Mouse (Mus musculus) CH12F3 (cell line): ENCODE measurements around the gene Nrd1.

ENCODE experiments used
- in situ Hi-C: fragments of 300-500 bp; cut with MboI; formaldehyde crosslinking; loops from 2 replicates; pipeline ENCODE4 v1.14.3; 2020; ENCODE audit warnings: low sequenced_read_pairs

The Nrd1 gene

DNA sequence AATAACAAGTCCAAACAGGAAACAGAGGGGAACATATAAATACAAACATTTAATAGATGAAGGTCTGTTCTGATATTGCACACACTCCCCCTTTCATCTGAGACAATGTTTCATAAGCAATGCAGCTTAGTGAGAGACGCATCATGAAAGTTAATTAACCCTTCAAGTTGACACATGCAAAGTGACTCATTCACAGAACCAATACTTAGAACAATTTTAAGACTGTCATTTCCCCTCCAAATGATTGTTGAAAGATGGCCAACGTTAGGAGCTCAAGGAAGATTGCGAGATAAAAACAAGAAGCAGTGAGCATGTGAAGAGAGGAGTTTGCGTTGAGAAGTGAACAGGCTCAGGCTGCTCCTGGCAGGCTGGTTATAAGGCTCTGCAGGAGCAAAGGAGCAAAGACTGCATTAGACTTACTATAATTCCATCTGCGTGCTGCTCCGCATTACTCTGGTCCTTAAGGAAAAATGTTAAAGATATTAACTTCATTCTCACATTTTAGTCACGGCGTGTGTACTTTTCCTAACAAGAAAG, 90.9 kb downstream of the Nrd1 start:
- in situ Hi-C loops = no loop called here

DNA sequence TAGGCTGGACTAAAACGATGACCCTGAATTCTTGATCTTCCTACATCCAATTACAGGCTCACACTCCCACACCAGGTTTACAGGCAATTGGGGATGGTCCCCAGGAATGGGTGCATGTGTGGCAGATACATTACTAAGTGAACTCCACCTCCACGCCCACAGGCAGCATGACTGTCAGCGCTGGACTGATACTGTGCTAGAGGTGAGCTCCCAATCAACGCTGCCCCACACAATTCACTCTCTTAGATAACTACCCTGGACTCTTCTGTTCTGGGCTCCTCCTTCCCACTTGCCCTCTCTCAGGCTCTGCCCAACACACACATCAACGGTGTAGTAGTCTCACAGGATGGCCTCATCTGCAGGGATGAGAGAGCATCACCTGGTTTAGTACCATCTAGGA, 91.9 kb downstream of the Nrd1 start:
- in situ Hi-C loops = no loop called here

DNA sequence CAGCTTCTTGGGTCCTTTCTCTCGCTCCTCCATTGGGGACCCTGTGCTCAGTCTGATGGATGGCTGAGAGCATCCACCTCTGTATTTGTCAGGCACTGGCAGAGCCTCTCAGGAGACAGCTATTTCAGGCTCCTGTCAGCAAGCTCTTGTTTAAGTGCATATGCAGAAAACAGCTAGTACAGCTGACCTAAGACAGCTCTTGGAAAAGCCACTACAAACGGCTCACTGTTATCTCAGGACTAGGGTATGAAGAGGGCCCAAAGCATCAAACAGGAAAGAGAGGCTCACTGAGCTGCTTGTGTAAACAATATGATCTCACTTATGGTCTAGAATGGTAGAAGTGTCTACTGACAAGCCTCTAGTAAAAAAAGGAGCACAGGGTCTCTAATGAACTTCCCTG, 93.8 kb downstream of the Nrd1 start:
- in situ Hi-C loops = no loop called here

DNA sequence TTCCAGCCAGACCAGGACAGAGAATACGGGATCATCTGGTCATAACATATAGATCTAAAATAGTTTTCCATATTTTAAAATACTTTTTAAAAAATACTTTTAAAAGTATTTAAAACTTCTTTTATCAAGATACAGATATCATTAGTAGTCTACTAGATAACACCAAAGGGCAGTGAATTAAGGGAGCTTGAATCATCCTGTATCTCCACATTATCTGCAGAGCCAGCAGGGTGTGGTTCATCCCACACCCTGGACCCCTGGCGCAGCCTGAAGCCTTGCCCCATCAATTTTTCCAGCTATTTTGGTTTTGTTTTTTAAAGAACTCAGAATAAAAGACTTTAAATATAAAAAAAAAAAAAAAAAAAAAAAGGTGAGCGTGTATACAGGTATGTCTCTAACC, 98.4 kb downstream of the Nrd1 start:
- in situ Hi-C loops = no loop called here

DNA sequence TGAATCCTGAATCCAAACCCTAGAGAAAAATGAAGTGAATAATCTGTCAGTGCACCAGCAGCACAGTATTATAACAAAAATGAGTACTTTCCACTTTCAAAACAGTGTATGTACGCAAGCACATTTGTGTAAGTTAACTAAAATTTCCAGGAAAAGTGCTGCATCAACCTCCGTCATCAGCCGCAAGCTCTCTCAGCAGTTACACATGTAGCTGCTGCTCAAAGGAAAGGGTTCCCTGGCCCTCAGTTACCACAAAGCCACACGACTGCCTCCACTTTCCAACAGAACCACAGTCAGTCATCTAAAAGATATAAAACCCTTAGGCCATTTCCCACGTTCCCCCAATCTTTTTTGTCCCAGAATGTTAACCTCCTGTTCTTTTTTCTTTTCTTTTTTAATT, 102.1 kb downstream of the Nrd1 start:
- in situ Hi-C loops = no loop called here

DNA sequence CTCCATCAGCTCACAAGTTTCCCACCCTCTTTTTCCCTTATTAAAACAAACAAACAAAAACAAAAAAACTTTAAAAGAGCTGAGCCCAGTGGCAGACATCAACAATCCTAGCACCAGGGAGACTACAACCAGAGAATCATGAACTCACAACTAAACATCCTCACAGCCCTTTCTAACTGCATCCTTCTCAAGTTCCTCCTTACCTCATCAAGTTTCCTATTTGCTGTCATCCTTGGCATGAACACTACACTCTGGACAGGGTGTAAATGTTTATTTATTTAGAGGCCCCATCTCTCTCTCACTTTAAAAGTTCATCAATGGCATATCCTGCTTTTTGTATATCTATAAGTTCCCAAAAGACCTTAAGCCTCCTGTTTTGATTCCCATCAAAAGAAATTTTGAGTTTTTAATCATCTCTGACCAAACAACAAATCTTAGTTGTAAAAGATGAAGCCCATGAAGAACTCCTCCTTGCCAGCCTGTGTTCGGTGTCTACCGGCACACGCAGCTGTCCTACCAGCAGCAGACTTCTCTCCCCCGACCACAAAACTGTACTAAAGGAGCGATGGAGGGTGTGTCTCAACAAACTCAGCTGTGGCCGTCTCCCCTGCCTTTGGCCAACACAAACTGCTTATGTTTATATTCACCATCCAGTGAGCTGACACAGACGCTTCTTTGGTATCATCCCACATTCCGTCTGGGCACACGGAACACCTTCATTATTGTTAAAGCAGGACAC, 102.9 kb downstream of the Nrd1 start:
- in situ Hi-C loops = no loop called here

DNA sequence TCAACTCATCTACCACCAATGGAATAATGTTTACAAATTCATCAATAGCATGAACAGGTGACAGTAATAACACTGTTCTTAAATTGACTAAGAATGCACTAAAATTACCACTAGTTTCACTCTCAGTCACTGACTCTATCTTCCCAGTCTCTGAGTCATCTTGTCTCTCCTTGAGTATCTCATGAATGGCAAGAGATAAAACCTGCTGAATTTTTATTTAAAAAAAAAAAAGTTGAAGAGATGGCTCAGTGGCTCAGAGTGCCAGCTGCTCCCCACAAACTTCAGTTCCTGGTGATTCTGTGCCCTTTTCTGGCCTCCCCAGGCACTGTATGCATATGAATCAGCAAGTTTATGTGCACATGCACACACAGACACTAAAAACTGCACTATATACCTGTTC, 104.8 kb downstream of the Nrd1 start:
- in situ Hi-C loops = no loop called here

DNA sequence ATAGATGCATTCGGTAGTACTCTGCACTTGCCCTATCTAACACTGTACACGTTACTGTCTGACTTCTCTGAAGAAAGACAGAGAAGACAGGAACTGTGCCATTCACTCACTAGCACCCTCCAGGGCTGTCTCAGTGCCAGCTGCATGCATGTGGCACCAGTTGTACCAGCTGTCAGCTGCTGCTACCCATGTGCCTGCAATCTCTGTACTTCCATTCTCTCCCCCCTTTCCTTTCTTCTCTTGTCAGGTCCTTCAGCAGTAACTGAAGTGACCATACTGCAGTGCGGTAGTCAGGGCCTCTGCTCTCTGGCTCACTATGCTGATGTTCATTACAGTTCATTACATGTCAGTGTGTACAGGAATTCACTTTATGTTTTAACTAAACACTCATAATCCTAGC, 105.6 kb downstream of the Nrd1 start:
- in situ Hi-C loops = no loop called here

DNA sequence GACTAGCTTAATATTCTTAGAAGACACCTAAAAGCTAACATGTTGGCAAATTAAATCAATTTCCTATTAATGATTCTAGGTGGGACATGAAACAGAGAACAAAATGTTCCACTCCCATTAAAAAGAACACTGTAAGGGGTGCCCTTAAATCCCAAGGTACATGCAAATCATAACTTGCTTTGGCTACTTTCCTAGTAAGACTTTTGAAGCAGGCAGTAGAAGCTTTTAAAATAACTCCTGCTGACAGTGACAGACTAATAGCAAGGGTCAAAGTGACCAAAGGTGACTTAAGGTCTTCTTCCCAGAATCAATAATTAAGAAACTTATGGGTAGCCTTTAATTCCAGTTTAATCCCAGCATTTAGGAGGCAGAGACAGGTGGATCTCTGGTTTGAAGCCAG, 106.1 kb downstream of the Nrd1 start:
- in situ Hi-C loops = no loop called here

DNA sequence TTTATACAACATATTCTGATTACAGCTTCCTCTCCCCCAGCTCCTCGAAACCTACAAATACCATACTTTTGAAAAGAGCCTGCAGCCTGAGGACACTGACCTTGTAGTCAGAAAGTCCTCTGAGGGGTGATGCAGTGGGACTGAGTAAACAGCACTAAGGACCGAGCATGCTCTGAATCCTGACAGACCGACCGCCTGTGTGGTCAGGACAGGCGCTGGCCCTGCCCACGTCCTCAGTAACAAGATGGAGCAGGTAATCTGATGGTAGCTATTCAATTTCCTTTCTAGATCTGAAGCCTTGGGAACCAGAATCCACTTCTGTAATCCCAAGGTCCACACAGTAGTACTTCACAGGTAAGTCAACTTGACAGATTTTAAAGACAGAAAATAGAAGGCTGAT, 108.6 kb downstream of the Nrd1 start:
- in situ Hi-C loops = no loop called here

DNA sequence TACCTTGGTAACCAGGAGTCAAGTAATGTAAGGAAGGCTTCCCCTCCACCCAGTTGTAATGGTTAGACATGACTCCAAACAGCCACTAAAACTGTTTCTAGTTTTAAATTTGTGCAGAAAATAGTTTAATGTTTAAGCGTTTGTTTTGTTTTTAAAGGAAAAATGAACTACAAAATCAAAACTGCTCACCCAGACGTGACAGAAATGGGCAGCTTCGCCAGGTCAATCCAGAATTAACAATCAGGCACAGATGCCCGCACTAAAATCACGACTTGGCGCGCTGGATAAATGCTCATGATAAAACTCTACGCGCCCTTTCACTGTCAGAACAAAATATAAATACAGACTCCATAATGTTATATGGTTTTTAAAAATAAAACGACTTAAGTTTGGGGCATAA, 109.2 kb downstream of the Nrd1 start:
- in situ Hi-C loops = no loop called here

DNA sequence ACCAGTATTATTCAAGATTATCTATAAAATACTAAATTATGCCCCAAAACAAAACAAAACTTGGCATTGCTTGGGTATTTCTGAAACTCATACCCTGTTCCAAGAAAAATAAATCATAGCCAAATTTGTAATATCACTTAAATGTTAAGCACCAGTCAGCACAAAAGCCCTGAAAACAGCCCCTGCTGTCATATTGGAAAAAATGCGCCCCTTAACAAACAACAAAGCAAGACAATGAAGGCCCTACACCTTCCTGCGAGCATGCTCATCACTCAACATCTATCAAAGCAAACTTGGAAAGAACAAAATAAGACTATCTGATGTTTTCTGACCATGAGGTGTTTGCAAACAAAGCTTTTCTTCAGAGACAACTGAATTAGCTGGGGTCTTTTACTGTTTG, 110.5 kb downstream of the Nrd1 start:
- in situ Hi-C loops = no loop called here
